Mouse (Mus musculus): ENCODE data around the gene 4930556J24Rik. TPM values are rescaled to one million over a fixed set of nuclear protein-coding genes. Genes with fewer than 3 reads are reported as not detected.

4930556J24Rik gene
- total RNA-seq, 2 experiments from 2014 or later = not detected

- peak; percentile 90 to 97 for DNase-seq (ENCODE audit: low spot score in 2 of 2)
These were observed 81.9 kb downstream of the 4930556J24Rik start, which contains the start of the genes 4921536K21Rik and Dusp18 for GRCm38 (mm10) chr11:3894406-3895281. TSS of gene 4921536K21Rik (minus strand) at chr11:3895098. TSS of gene Dusp18 (plus strand) at chr11:3895240.

GRCm38 (mm10) chr11:3893970-3894369, 82.6 kb downstream of the 4930556J24Rik start:
- DNase-seq (ENCODE audit: low spot score in 2 of 2) = no peak

Other genes with a start within 250 kb of the 4930556J24Rik start
- 10 to 100 TPM; 82.8 to 89.6 TPM for gene Osbp2, start 112.9 kb downstream of the 4930556J24Rik start, total RNA-seq (2021)
- gene 4921536K21Rik, start 81.7 kb downstream of the 4930556J24Rik start, total RNA-seq (2021) = under 1 TPM; 0.24 to 0.81 TPM
- 10 to 100 TPM; 23.8 to 24.0 TPM for gene Dusp18, start 81.5 kb downstream of the 4930556J24Rik start, total RNA-seq (2021)
- 10 to 100 TPM; 21.9 to 22.3 TPM for gene Slc35e4, start 62.1 kb downstream of the 4930556J24Rik start, total RNA-seq (2021)
- 10 to 100 TPM; 17.6 to 20.3 TPM for gene Tcn2, start 44.6 kb downstream of the 4930556J24Rik start, total RNA-seq (2021)
- 10 to 100 TPM; 39.6 to 40.9 TPM for gene Pes1, start 12.8 kb downstream of the 4930556J24Rik start, total RNA-seq (2021)
- gene Gal3st1, start 6.9 kb upstream of the 4930556J24Rik start, total RNA-seq (2021) = 10 to 100 TPM; 20.4 to 23.0 TPM
- under 1 TPM in 1 of 2 experiments, not detected in 1; 0.55 TPM for gene Sec14l4, start 54.7 kb upstream of the 4930556J24Rik start, total RNA-seq (2021)
- gene Sec14l3, start 88.1 kb upstream of the 4930556J24Rik start, total RNA-seq (2021) = 1 to 10 TPM; 3.1 TPM
- gene Mtfp1, start 118.7 kb upstream of the 4930556J24Rik start, total RNA-seq (2021) = 100 to 1,000 TPM in 1 of 2 experiments, 10 to 100 TPM in 1; 95.0 to 100 TPM
- gene Sec14l2, start 146.6 kb upstream of the 4930556J24Rik start, total RNA-seq (2021) = 10 to 100 TPM; 43.2 to 44.3 TPM
- gene Rnf215, start 158.4 kb upstream of the 4930556J24Rik start, total RNA-seq (2021) = 10 to 100 TPM; 34.4 to 38.2 TPM
- 10 to 100 TPM; 13.0 to 13.1 TPM for gene Ccdc157, start 183.5 kb upstream of the 4930556J24Rik start, total RNA-seq (2021)
- 10 to 100 TPM; 68.8 to 72.5 TPM for gene Sf3a1, start 183.6 kb upstream of the 4930556J24Rik start, total RNA-seq (2021)
- gene Tbc1d10a, start 210.0 kb upstream of the 4930556J24Rik start, total RNA-seq (2021) = 10 to 100 TPM; 29.4 to 30.6 TPM
- 1 to 10 TPM; 6.3 to 9.1 TPM for gene Castor1, start 241.4 kb upstream of the 4930556J24Rik start, total RNA-seq (2021)